Mouse (Mus musculus): ENCODE measurements around the gene Igsf21. TPM values are rescaled to one million over a fixed set of nuclear protein-coding genes. Genes with fewer than 3 reads are reported as not detected.

Gene Igsf21
- total RNA-seq, 2 experiments from 2014 or later = not detected

GRCm38 (mm10) chr4:140104795-140105194 is 141.8 kb downstream of the Igsf21 start:
- ATAC-seq (ENCODE audit: poor library complexity, severe bottlenecking) = no peak

GRCm38 (mm10) chr4:140103341-140104027 is 143.1 kb downstream of the Igsf21 start:
- no peak for ATAC-seq (ENCODE audit: poor library complexity, severe bottlenecking)

- no peak for ATAC-seq (ENCODE audit: poor library complexity, severe bottlenecking)
Observed at GRCm38 (mm10) chr4:140102581-140103200, 143.9 kb downstream of the Igsf21 start.

GRCm38 (mm10) chr4:140101106-140101505 is 145.5 kb downstream of the Igsf21 start:
- no peak for ATAC-seq (ENCODE audit: poor library complexity, severe bottlenecking)

- ATAC-seq (ENCODE audit: poor library complexity, severe bottlenecking) = no peak
Observed at GRCm38 (mm10) chr4:140100141-140100540, 146.4 kb downstream of the Igsf21 start.

- no peak for ATAC-seq (ENCODE audit: poor library complexity, severe bottlenecking)
Observed at GRCm38 (mm10) chr4:140096283-140096682, 150.3 kb downstream of the Igsf21 start.

GRCm38 (mm10) chr4:140094835-140095234 is 151.7 kb downstream of the Igsf21 start:
- no peak for ATAC-seq (ENCODE audit: poor library complexity, severe bottlenecking)

- ATAC-seq (ENCODE audit: poor library complexity, severe bottlenecking) = no peak
Observed at GRCm38 (mm10) chr4:140092367-140092766, 154.2 kb downstream of the Igsf21 start.

GRCm38 (mm10) chr4:140091693-140092092 is 154.9 kb downstream of the Igsf21 start:
- ATAC-seq (ENCODE audit: poor library complexity, severe bottlenecking) = no peak

GRCm38 (mm10) chr4:140089676-140090075 is 156.9 kb downstream of the Igsf21 start:
- ATAC-seq (ENCODE audit: poor library complexity, severe bottlenecking) = no peak

GRCm38 (mm10) chr4:140088711-140089440 is 157.7 kb downstream of the Igsf21 start:
- ATAC-seq (ENCODE audit: poor library complexity, severe bottlenecking) = no peak

- no peak for ATAC-seq (ENCODE audit: poor library complexity, severe bottlenecking)
Observed at GRCm38 (mm10) chr4:140086192-140086591, 160.4 kb downstream of the Igsf21 start.

GRCm38 (mm10) chr4:140084521-140085011 is 162.0 kb downstream of the Igsf21 start:
- ATAC-seq (ENCODE audit: poor library complexity, severe bottlenecking) = no peak

- ATAC-seq (ENCODE audit: poor library complexity, severe bottlenecking) = no peak
Observed at GRCm38 (mm10) chr4:140084064-140084463, 162.5 kb downstream of the Igsf21 start.

- no peak for ATAC-seq (ENCODE audit: poor library complexity, severe bottlenecking)
Observed at GRCm38 (mm10) chr4:140078416-140078815, 168.2 kb downstream of the Igsf21 start.

GRCm38 (mm10) chr4:140077615-140078014 is 169.0 kb downstream of the Igsf21 start:
- ATAC-seq (ENCODE audit: poor library complexity, severe bottlenecking) = no peak

GRCm38 (mm10) chr4:140076852-140077563 is 169.6 kb downstream of the Igsf21 start:
- ATAC-seq (ENCODE audit: poor library complexity, severe bottlenecking) = no peak

GRCm38 (mm10) chr4:140076428-140076827 is 170.2 kb downstream of the Igsf21 start:
- no peak for ATAC-seq (ENCODE audit: poor library complexity, severe bottlenecking)

- ATAC-seq (ENCODE audit: poor library complexity, severe bottlenecking) = no peak
Observed at GRCm38 (mm10) chr4:140071047-140071446, 175.5 kb downstream of the Igsf21 start.

GRCm38 (mm10) chr4:140070331-140070652 is 176.3 kb downstream of the Igsf21 start:
- no peak for ATAC-seq (ENCODE audit: poor library complexity, severe bottlenecking)

All from megakaryocyte, adult 5-6 weeks (primary cell).